Mouse (Mus musculus): ENCODE data around the gene Pp2d1.

DNA sequence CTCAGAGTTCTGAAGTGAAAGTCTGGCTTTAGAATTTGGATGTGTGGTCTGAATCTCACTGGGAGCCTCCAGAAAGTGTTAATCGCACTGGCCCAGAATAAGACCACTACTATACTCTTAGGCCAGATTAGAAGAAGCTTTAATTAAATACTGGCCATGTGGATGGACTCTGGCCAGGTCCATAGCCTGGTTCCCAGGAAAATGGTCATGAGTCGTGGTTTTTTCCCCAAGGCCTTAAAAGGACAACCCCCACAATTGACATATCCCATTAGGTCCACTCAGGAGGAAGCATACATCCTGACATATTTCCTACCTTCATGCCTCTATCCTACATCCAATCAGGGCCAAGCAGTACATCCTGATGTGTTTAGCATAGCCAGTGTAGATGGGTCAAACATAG is 37.9 kb upstream of the Pp2d1 start:
- TF ChIP-seq TAL1 (IDR thresholded peaks at IDR 0.05; ENCODE audit: low read length) (no peak), GATA1 (IDR thresholded peaks at IDR 0.05; ENCODE audit: low read length) (no peak)
